Mouse (Mus musculus) G1E-ER4 (cell line): ENCODE data around the gene S100b. TPM values are rescaled to one million over a fixed set of nuclear protein-coding genes. Genes with fewer than 3 reads are reported as not detected.

Experiments used
- GATA1 ChIP-seq: IDR thresholded peaks from one replicate; pipeline ENCODE4 v1.8.0; 2012; ENCODE audit warnings: low read length, inconsistent platforms
- polyA plus RNA-seq: library from polyadenylated mRNA; stranded (reverse); fragments of >175 nt; gene quantifications from 2 replicates; pipeline ENCODE4 v1.2.3, GENCODE M21; 2012

The S100b gene
- polyA plus RNA-seq, 1 experiment = not detected

GRCm38 (mm10) chr10:76253079-76253478, 574 bp upstream of the S100b start:
- TF ChIP-seq GATA1 = no peak

GRCm38 (mm10) chr10:76255617-76256016, 2.0 kb downstream of the S100b start:
- TF ChIP-seq GATA1 = no peak

DNA sequence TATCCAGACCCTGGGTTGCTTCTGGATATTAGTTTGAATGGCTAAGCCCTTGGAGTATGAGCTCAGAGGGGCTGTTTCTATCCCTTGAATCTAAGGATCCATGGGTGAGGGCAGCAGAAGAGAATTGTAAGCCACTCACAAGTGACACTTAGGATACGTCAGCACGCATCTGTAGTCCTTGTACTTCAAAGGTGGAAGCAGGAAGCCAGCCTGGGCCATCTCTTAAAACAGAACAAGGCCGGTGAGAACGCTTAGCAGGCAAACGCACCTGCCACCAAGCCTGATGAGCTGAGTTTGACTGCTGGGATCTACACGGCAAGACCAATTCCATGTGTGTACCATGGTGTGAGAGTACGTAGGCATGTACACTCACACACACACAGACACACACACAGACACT, 3.6 kb downstream of the S100b start:
- TF ChIP-seq GATA1 = no peak

DNA sequence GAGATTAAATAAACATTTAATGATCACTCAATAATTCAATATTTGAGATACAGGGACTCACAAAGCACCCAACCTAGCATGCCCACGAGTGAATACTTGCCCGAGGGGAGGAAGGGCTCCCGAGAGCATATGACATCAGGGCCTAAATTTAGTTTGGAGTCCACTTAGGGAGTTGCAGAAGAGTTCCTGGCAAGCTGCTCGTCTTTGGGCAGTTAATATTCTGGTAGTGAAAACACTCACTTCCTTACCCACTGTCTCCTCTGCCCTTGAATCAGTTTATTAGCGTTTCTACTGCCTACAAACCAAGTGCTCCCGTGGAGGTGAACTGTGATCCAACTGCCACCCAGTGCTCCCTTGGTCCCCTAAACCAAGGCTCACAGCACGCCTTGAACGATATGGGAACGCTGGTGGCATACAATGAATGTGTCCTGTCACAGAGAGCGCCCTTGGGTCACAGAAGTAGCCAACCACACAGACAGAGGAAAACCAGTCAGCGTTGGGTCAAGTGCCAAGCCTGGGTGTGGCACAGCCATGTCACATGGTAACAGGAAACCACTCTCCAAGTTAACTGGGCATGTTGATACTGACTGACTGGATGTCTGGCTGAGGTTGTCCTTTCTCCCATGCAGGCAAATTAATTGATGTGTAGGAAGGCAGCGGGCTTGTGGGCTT, 4.2 kb downstream of the S100b start:
- TF ChIP-seq GATA1 = no peak

GRCm38 (mm10) chr10:76259566-76260232, 6.0 kb downstream of the S100b start:
- TF ChIP-seq GATA1 = no peak

DNA sequence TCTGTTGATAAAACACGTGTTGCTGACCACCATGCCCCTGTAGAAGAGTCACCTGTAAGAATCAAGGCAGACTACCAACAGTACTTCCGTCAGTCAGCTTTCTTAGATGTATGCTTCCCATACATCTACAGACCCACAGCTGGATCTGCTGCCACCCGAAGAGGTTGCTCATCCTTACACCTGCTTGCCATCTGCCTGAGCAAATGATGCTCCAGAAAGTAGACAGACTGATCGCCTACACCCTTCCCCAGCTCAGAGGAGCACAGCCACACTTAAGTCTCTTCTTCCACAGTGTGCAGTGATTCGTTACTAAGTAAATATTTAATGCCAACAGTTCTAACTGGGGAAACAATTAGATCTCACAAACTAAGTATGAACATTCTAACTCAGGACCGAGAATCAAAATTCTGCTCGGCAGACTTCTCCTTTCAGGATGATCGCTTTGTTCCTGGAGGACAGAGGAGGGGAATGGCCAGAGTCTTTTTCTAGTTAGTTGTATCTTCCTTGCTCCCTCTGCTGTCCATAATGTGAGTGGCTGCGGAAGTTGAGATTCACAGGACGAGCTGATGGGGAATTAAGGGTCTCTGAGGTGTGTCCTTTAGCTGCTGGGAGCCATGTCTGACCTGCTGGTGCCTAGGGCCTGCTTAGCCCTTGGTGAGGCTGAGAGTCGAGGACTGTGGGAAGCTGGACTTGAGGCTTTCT, 6.9 kb downstream of the S100b start:
- TF ChIP-seq GATA1 = no peak

DNA sequence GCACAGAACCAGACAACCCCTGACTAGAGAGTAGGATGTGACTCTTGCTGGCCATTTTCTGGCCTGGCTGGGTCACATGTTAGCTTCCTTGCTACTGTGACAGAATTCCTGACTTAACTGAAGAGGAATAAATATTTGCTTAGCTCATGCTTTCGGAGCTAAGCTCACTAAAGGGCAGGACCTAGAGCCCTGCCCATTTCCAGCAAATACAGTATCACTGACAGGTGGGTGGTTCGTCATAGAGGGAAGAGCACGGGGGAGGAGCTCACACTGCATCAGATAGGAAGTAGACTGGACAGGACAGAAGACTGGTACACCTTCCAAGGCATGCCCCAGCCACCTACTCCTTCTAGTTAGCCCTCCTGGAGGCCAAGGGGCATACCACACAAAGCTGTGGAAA, 7.8 kb downstream of the S100b start:
- no peak for TF ChIP-seq GATA1

GRCm38 (mm10) chr10:76262431-76262830, 8.8 kb downstream of the S100b start:
- TF ChIP-seq GATA1 = no peak

GRCm38 (mm10) chr10:76271238-76271637, 17.6 kb downstream of the S100b start:
- TF ChIP-seq GATA1 = no peak

GRCm38 (mm10) chr10:76275256-76275655, 21.6 kb downstream of the S100b start:
- TF ChIP-seq GATA1 = no peak

DNA sequence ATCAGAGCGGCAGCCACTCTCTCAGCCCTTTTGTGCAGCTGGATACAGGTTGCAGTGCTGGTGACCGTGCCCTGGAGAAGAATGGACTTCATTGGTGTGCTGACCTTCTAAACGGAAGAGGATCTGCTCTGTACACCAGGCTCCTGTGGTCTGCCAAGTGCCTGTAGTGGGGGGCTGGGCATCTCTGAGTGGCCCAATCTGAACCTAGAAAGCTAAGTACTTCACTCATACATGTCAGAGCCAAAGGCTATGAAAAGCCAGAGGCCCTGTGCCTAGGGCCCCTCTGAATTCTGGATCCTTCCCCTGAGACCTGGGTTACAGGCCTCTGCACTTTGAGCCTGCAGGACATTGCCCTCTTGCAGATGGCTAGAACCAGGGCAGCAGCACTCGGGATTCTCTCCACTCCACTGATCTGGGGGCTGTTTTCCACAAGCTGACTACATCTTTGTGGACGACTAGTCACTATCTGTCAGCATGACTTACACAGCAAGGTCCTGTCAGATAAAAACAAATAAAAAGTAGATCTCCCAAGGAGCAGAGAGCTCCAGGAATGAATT, 25.0 kb downstream of the S100b start:
- TF ChIP-seq GATA1 = no peak

DNA sequence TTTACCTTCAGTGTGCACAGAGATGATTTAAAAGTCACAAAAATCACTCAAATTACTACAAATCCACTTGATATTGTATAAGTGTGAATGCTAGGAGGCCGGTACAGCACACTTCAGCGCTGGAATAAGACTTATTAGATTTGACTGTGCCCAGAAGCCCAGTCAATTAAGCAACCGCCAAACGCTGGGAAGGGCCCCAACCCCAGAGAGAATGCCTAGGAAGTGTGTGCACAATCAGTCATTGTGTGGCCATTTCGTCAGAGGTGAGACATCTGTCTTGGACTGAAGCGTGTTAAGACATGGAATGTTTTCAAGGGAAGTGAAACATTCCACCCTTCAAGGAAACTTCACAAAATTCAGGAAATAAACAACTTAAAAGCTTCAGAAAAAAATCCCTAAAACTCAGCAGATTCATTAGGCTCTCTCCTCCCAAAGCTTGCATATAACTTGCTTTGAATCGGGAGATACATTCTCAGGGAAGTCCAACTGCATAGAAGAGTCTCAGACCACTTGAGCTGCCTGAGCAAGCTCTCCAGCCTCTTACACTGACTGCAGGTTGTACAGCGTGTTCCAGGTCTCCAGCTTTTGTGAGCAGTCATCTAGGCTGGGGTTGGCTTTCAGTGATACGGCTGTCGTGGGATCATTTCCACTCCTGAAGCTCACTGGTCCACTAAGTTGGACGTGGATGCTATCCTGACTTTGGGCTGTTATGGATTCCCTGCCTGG, 34.8 kb downstream of the S100b start:
- TF ChIP-seq GATA1 = no peak

GRCm38 (mm10) chr10:76289052-76289451, 35.4 kb downstream of the S100b start:
- no peak for TF ChIP-seq GATA1

GRCm38 (mm10) chr10:76289936-76290671, 36.5 kb downstream of the S100b start:
- no peak for TF ChIP-seq GATA1

GRCm38 (mm10) chr10:76293222-76293621, 39.6 kb downstream of the S100b start:
- TF ChIP-seq GATA1 = no peak
